Mouse (Mus musculus) olfactory bulb, adult 2 months (tissue): ENCODE measurements around the gene Olfr1428.

Experiments used
- CTCF ChIP-seq: fragments of 200-500 bp; IDR thresholded peaks from 2 replicates; pipeline ENCODE4 v1.5.1; 2012; ENCODE audit warnings: low read depth, mild to moderate bottlenecking, low read length, moderate library complexity; ENCODE audit not compliant: insufficient read depth
- POLR2A ChIP-seq: fragments of 200-500 bp; IDR thresholded peaks from 2 replicates; pipeline ENCODE4 v1.6.1; 2012; ENCODE audit warnings: mild to moderate bottlenecking, low read depth, low read length, moderate library complexity; ENCODE audit not compliant: insufficient read depth

GRCm38 (mm10) chr19:12091913-12092312 is 23.8 kb downstream of the Olfr1428 start, which contains the start of gene Olfr1426:
- no peak for TF ChIP-seq CTCF
- TF ChIP-seq POLR2A, result no peak
